ENCODE assay signal across 8 mouse cellular contexts in genomic region chr1:133033316-133034090, GRCm38 (mm10). TPM values are rescaled to one million over a fixed set of nuclear protein-coding genes. Genes with fewer than 3 reads are reported as not detected.
A peak's percentile ranks its signal among the peaks of the same experiment; 100 is the strongest.
DNase-seq lines count a peak whose midpoint lies in the region; ATAC-seq and TF ChIP-seq lines count a peak whose summit lies in the region.

No protein-coding gene starts in this region.

- peak; percentile 52 for DNase-seq in c-Kit-negative CD71-positive TER-119-positive erythroid progenitor cells, embryonic 14.5 days (ENCODE audit: low read depth, low spot score)
- DNase-seq in fibroblast of lung, adult 2 months (ENCODE audit: low read depth) = peak; percentile 77
- DNase-seq in heart, postnatal 36 days = peak; percentile 72 to 76
- DNase-seq in layer of hippocampus, adult 2 months (ENCODE audit: low spot score in 2 of 2) = peak; percentile 74 to 76
- DNase-seq in lung, adult 18-20 months = peak; percentile 60 to 72
- DNase-seq in thymus, postnatal 10 days (ENCODE audit: low spot score in 2 of 2) = peak; percentile 40 to 66

- TF ChIP-seq EP300 in ES-Bruce4 (IDR thresholded peaks at IDR 0.05; ENCODE audit: insufficient read depth, low read depth, low read length) = no peak

- H3K9me3 ChIP-seq in ES-Bruce4 (replicated peaks; ENCODE audit: control insufficient read depth, insufficient read depth, low read length, poor library complexity, severe bottlenecking) = no peaks in the 10 kb centered on the region
- no peaks in the 10 kb centered on the region for H3K9me3 ChIP-seq in neural tube, embryonic 14.5 days (ENCODE audit: control insufficient read depth, low read length)

- H3K36me3 ChIP-seq in ES-Bruce4 (ENCODE audit: control insufficient read depth, insufficient read depth, low read length, poor library complexity, severe bottlenecking) = no peaks in the 10 kb centered on the region
- no peaks in the 10 kb centered on the region for H3K36me3 ChIP-seq in neural tube, embryonic 14.5 days (ENCODE audit: control insufficient read depth, insufficient read depth, low read length)

- WGBS in neural tube, embryonic 14.5 days = under 1% methylated on average over 28 of the region's 28 CpGs

- H3K4me3 ChIP-seq in ES-Bruce4 (ENCODE audit: low read depth, low read length) = peak overlapping the region; percentile 84
- H3K4me3 ChIP-seq in layer of hippocampus, adult 2 months = peak overlapping the region; percentile 54
- peak overlapping the region; percentile 47 for H3K4me3 ChIP-seq in neural tube, embryonic 14.5 days (ENCODE audit: low read depth, low read length)

- H3K4me1 ChIP-seq in ES-Bruce4 (ENCODE audit: control insufficient read depth, insufficient read depth, low read length) = no peaks in the 10 kb centered on the region
- peaks cover 3% of the 10 kb centered on the region; the same call in 1 of the 2 replicates for H3K4me1 ChIP-seq in neural tube, embryonic 14.5 days (ENCODE audit: control insufficient read depth, insufficient read depth, low read length)

- no peaks in the 10 kb centered on the region for H3K27me3 ChIP-seq in ES-Bruce4 (ENCODE audit: control insufficient read depth, insufficient read depth, low read length, poor library complexity, severe bottlenecking)
- H3K27me3 ChIP-seq in neural tube, embryonic 14.5 days (ENCODE audit: control insufficient read depth, insufficient read depth, low read length) = no peaks in the 10 kb centered on the region

- peak overlapping the region; percentile 56 for H3K4me2 ChIP-seq in neural tube, embryonic 14.5 days (ENCODE audit: low read depth, low read length)

- peak overlapping the region; percentile 64 for H3K9ac ChIP-seq in ES-Bruce4 (ENCODE audit: low read depth, poor library complexity, severe bottlenecking)
- H3K9ac ChIP-seq in neural tube, embryonic 14.5 days (replicated peaks; ENCODE audit: low read depth, low read length) = peak overlapping the region; percentile 41; the same call in 1 of the 2 replicates

- intact Hi-C loops in heart, postnatal 36 days (cut with DNase I) = loop anchor here (10.0 kb wide), 1 partner anchor 571 kb away; no protein-coding TSS in a partner anchor

- TF ChIP-seq CTCF in ES-Bruce4 (IDR thresholded peaks at IDR 0.05; ENCODE audit: low read depth, low read length) = no peak
- TF ChIP-seq CTCF in layer of hippocampus, adult 2 months (conservative IDR thresholded peaks at IDR 0.05) = no peak

- H3K27ac ChIP-seq in ES-Bruce4 (ENCODE audit: insufficient read depth, low read length) = 0 out of 2 replicates have a peak overlapping the region, but pooled peaks have one; percentile 17
- peak overlapping the region; percentile 49 for H3K27ac ChIP-seq in layer of hippocampus, adult 2 months
- no peak overlapping the region for H3K27ac ChIP-seq in neural tube, embryonic 14.5 days (ENCODE audit: low read depth, low read length)

- ATAC-seq in neural tube, embryonic 14.5 days (ENCODE audit: low read depth) = peak; percentile 82

- TF ChIP-seq POLR2A in ES-Bruce4 (IDR thresholded peaks at IDR 0.05; ENCODE audit: insufficient read depth, low read length) = no peak

RNA-seq across cellular contexts. Expression of gene Mdm4, which starts 3.1 kb away (rescaled TPM):
- 484 and 490 TPM in 2 replicates for polyA plus RNA-seq in ES-Bruce4 (2011; ENCODE audit: insufficient read depth, insufficient read length, low read depth, missing spikeins)
- 10 to 100 TPM; 25.3 to 29.9 TPM for total RNA-seq in heart, postnatal 36 days (2021)
- 100 to 1,000 TPM in 1 of 2 experiments, 10 to 100 TPM in 1; 80.8 to 101 TPM for total RNA-seq in layer of hippocampus, adult 2 months (2021)
- polyA plus RNA-seq in neural tube, embryonic 14.5 days (2014; fragmentation: Nextera tagmentation; extraction: Ambion mirVana) = 50.9 and 78.8 TPM in 2 replicates

RNA-seq across cellular contexts. Expression of gene Pik3c2b, which starts 12.0 kb away (rescaled TPM):
- polyA plus RNA-seq in ES-Bruce4 (2011; ENCODE audit: insufficient read depth, insufficient read length, low read depth, missing spikeins) = 6.0 and 6.4 TPM in 2 replicates
- total RNA-seq in heart, postnatal 36 days (2021) = 10 to 100 TPM; 17.9 to 20.4 TPM
- 10 to 100 TPM; 13.7 to 15.5 TPM for total RNA-seq in layer of hippocampus, adult 2 months (2021)
- polyA plus RNA-seq in neural tube, embryonic 14.5 days (2014; fragmentation: Nextera tagmentation; extraction: Ambion mirVana) = 14.2 and 17.2 TPM in 2 replicates
